Mouse (Mus musculus): Measurements from ENCODE around the gene Hmcn2.

DNA sequence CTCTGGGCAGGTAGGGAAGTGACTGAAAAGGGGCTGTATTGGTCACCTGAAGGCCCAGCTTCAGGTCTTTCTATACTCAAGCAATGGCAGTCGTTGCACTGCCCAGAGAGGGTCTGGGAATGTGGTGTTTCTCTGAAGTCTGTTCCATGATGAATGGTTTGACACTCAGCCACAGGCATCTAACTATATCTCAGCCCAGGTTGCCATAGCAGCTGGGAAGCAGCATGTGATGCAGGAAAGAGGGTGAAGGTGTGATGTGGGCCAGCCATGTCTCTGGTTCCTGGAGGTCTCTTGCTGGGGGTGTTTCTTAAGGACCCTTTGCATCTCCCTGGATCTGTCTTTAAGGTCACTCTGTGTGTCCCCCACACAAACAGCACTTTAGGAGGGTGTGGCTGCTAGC, 181.9 kb downstream of the Hmcn2 start:
- no peak for TF ChIP-seq CTCF (IDR thresholded peaks at IDR 0.05; ENCODE audit: insufficient read depth, low read depth, low read length)
- TF ChIP-seq POLR2A (IDR thresholded peaks at IDR 0.05; ENCODE audit: insufficient read depth, low read depth, low read length), result no peak
